Mouse (Mus musculus) kidney, postnatal 14 days (tissue): ENCODE data around the gene Minos1.

ENCODE experiments used
- DNase-seq: peaks from one replicate; pipeline ENCODE4 v3.0.0; 2022; ENCODE audit warnings: mixed read lengths

Minos1 gene

DNA sequence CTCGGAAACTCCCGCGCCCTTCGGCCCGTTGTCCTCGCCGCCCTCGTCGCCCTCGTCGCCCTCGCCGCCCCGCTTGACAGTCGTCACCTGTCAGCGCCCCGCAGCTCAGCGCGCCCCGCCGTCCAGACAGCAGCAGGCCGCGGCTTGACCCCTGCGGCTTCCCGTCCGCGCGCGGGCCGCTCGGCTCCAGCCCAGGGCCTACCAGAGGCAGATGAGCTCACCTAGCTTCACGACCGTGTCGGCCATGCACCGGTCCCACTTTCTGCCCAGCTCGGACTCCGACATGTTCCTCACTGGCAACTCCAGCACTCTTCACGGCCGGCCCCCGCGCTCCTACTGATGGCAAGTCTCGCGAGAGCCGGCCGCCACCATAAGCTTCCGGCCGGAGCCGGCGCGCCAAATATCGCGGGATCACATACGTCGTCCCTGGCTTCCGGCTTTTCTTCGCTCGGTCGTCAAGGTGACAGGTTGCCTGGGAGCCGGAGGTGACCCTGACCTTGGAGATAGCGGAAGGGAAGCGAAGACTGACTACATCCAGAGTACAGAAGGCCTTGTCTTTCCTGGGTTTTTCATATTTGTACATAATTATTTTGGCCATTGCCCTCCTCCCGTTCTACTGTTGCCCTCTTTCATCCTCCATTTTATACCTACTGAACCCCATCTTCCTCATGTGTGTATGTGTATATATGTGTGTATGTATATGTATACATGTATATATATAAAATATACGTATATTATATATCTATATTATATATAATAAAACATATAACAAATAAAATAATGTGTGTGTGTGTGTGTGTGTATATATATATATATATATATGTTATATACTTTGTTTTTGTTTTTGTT, at the start of gene Minos1:
Gene Minos1, minus strand, starts transcription at position 413 of the 849 bp plus-strand sequence.
- DNase-seq = peak; percentile 99

DNA sequence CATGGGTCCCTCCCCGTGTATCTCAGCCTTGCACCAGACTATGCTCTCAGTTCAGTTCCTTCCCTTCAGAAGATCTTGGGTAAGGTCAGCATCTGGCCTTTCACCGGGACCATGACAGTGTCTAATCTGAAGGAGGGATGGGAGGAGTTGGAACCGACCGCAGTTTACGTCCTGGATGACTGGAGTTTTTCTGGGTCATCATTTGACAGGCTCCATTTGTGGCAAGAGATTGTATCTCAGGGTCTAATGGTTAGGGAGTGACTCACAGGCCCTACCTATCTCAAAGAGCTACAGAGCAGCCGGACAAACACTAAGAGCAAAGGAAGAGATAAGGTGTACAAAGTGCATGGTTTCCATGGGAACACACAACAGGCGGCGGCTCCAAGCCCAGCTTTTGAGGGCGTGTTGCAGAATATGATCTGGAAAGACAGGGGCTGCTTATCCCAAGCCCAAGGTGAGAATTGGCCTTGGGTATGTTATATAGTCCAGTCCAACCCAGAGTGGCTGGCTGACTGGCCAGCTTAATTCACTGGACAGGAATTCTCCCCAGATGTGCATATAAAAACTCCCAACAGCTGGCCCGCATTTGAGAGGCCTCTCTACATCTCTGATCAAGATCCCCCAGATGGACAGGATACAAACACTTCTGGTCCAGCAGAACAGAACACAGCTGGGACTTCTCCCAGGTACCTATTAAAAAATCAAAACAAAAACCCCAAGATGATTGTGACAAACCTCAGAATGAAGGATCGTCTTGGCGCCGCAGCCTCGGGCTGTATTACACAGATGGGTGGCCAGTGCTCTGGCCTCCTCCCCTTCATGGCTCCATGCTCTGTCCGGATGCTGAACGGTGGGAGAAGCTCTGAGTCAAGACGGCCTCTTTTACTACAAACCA, 49.1 kb upstream of the Minos1 start:
- DNase-seq = no peak

DNA sequence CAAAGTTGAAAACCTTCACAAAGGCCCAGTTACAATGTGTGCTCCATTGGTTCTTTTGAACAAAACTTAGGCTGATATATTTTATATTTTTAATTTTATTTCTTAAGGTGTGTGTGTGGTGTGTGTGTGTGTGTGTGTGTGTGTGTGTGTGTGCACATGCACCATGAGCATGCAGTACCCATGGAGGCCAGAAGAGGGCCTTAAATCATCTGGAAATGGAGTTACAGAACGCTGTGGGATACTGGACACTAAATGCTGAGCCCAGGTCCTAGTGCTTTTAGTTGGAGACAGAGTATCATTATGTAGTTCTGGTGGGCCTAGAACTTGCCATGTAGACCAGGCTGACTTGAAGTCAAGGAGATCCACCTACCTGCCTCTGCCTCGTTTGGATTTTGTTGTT, 48.3 kb upstream of the Minos1 start:
- no peak for DNase-seq

DNA sequence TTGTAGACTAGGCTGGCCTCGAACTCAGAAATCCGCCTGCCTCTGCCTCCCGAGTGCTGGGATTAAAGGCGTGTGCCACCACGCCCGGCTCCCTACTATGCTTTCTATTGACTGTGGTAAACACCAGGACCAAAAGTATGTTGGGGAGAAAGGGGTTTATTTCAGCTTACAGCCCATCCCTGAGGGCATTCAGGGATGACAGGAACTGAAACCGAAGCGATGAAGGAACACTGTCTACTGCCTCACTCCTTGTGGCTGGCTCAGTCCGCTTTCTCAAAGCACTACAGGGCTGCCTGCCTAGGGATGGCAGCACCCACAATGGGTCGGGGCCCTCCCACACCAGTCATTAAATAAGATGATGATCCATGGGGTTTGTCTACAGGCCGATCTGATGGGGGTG, 47.5 kb upstream of the Minos1 start:
- DNase-seq = no peak

DNA sequence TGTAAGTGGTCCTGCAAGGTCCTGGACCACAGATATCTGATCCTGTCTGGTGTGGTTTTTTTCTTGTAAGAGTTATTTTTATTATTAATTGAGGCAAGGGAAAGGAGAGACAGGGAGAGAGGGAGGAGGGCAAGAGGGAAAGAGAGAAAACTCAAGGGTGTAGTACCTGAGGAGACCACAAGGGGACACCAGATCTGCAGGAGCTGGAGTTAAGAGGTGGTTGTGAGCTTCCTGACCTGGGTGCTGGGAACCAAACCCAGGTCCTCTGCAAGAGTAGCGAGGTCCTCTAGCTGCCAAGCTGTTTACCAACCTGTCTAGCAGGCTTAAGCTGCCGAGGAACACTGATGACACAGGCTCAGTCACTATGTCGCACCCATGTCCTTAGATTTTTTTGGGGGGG, 47.0 kb upstream of the Minos1 start:
- DNase-seq = no peak

DNA sequence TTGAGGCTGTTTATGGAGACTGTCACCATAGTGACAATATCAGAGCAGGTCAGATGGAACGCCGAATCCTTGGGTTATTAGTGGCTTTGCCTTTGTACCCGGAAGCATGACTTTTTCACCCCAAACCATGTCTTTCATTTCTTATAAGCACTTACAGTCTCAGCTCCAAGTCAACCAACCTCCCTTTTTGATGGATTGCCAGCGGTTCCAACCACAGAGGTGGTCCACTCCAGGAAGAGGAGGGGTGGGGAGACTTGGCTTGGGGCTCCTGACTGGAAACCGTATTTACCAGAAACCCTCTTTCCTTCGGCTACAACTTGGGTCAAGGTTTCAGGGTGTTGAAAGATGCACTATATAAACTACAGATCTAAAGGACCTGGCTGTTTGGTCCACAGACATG, 45.1 kb upstream of the Minos1 start:
- DNase-seq = peak; percentile 63

DNA sequence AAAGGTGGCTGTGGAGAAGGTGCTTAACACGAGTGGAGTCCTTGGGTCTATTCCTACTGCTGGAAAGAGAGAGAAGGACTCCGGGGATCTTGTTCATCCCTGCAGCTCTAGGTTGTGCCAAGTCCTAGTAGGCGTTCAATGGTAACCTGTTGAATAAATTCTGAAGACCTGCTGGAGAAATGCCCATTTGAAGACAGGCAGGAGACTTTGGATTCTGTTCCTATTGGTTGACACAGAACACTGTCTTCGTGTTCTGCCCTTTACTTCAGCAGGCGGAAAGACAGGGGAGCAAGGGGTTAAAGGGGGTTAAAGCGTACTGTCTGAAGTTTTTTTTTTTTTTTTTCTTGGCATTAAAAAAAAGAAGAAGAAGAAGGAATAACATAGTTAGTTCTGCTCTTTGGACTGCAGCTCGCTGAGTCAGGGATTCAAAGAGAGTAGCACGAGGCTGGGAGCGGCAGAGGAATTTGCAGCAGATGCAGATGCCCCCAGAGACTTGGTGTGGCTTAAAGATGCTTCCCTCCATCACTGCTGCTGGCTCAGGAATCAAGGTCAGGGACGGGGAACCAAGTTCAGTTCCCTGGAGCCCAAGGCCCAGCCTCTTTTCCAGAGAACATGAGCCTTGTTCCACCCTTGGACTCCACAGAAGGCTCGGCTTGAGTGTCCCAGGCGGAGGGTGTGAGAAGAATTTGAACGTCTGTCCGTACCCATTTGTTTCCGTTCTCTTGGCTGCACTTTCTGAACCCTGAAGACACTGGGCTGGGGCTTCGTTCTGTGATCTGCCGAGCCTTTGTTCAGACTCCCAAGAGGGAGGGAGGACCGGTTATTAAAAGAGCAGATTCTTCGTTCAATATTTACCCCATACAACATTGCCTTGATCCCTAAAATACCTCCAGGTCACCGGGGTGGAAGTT, 44.4 kb upstream of the Minos1 start:
- DNase-seq = peak; percentile 86

DNA sequence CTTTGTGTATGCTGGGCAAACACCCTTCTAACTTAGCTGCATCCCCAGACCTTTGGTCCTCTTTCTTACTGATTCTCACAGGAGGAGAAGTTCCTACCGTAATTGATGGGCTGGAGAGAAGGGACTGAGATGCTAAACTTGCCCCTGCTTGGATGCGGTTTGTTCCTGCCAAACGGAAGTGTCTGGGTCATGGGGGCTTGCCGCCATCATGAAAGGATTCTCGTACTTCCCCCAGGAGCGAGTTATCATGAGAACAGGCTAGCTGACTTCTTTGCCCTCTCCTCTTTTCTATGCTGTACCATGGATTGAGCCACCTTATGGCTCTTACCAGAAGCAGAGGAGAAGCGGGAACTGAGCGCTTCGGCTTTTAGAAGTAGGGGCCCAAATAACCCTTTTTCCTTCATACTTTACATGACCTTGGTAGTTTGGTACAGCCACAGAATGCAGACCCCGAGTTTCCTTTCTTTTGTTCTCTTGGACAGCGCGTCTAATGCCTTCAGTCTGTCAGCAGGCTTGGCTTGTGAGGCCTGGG, 38.9 kb upstream of the Minos1 start:
- no peak for DNase-seq

DNA sequence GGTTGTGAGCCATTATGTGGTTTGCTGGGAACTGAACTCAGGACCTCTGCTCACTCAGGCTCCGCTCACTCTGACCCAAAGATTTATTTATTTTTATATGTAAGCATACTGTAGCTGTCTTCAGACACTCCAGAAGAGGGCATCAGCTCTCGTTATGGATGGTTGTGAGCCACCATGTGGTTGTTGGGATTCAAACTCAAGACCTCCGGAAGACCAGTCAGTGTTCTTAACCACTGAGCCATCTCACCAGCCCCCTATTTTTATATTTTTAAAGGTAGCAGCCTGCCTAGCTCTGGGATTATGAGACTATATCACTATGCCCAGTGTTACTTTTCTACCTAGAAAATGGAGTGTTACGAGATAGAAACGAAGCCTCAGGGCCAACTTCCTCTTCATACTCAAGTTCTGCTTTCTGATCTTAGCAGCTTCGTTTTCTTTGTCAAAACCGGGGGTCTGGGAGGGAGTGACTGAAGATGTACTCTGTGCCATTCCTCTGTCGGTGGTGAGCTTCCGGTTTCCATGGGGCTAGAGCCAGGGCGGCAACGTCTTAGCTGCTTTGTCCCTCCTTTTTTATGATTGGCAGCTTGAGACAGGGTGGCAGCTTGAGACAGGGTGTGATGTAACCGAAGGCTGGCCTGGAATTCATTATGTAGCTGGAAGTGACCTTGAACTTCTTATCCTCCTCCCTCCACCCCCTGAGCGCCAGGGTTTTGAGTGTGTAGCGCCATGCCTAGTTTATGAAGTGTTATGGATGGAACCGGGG, 38.3 kb upstream of the Minos1 start:
- DNase-seq = no peak

DNA sequence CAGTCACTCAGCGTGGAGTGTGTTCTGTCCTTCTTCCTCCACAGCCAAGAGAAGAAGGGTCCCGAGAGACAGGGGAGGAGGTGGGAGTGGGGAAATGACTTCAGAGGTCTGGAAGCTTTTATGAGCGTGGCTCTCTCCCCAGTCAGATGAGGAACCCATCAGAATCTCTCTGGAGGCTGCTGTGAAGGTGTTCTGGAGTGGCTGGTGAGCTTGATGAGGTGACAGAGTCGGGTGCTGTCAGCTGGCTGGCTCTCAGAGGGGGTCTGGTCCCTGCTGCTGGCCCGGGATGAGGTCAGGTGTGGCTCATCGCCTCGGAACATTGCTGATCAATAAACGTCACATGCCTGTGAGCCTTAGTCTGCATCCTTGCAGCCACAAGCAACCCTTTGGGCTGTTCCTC, 36.2 kb upstream of the Minos1 start:
- no peak for DNase-seq

DNA sequence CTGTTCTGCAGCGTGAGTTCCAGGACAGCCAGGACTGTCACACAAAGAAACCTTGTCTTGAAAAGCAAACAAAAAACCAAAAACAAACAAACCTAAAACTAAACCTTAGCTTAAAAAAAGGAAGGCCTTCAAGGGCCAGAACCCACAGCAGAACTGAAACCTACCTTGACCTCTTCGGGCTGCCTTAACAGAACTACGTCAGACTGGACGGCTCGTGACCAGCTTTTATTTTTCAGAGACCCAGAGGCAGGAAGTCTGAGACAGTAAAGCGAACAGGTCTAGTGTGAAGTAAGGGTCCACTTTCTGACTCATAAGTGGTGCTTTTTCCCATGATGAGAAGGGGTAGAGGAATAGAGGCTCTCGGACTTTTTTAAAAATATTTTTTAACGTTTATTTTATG, 35.3 kb upstream of the Minos1 start:
- DNase-seq = no peak

DNA sequence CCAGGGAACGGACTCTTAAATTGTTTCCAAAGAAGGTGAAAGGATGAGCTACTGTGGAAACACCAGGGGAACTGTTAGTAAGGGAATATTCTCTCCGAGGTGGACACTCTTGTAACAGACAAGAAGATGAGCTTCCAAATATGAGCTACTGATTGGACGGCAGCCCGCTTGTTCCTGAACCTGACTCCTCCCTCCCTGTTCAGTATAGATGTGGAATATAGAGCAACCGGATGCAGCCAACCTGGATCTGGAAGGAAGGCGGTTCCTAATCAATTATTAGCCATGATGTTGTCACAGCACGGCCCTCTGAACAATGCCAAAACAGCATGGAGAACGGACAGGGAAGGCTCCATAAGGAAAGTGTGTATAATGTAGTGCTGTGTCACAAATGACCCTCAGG, 34.3 kb upstream of the Minos1 start:
- no peak for DNase-seq

DNA sequence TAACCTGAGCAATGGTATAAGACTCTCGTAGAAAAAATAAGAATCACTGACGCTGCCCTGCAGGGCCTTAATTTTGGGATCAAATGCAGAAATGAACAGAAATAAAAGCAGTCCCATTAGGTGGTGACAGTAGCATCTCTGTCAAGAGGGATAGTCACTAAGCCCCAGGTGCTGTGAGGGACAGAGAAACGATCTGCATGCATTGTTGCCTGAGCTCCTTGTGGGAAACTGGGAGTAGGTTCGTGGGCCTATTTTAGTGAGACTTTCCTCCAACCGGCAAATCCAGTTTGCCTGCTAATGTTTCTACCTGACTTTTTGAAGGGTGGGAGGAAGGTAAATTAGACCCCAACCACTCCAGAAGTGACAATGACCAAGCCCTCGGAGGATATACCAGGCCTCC, 33.2 kb upstream of the Minos1 start:
- DNase-seq = no peak

DNA sequence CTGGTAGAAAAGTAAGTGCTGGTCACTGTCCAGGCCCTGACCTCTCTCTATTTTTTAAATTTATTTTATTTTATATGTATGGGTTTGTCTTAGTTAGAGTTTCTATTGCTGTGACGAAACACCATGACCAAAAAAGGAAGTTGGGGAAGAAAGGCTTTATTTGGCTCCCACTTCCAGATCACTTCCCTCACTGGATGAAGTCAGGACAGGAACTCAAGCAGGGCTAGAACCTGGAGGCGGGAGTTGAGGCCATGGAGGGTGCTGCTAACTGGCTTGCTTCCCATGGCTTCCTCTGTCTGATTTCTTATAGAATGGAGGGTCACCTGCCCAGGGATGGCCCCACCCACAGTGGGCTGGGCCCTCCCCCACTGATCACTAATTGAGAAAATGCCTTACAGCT, 30.2 kb upstream of the Minos1 start:
- DNase-seq = no peak

DNA sequence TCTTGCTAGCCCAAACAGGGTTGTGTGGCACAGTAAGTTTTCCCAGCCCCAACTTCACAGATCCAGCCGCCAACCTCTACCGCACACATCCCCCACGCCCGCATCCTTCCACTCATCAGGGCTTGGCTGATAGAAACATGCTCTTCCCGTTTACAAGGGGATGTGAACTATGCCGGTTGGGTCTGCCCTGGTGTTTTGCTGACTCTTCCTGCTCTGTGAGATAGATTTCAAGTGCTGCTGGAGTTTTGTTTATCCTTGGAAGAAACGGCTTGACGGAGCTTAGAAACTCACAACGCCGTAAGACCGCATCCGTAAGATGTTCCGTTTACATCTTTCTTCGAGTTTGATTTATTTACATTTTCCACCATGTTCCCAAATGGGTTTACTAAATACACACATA, 27.4 kb upstream of the Minos1 start:
- DNase-seq = no peak

DNA sequence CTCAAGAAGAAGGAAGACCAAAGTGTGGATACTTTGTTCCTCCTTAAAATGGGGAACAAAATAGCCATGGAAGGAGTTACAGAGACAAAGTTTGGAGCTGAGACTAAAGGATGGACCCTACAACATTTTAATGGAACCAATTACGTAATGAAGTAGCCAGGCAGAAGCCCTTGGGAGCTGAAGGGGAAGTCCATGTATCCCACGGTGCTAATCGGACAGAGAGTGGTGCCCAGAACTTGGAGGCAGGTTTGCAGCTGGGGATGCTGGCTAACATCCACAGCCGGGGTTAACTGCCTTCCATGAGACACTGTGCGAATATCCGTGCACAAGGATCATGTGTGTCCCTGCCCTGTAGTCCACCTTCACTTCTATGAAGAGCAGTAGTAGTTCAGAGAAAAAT, 25.6 kb upstream of the Minos1 start:
- no peak for DNase-seq

DNA sequence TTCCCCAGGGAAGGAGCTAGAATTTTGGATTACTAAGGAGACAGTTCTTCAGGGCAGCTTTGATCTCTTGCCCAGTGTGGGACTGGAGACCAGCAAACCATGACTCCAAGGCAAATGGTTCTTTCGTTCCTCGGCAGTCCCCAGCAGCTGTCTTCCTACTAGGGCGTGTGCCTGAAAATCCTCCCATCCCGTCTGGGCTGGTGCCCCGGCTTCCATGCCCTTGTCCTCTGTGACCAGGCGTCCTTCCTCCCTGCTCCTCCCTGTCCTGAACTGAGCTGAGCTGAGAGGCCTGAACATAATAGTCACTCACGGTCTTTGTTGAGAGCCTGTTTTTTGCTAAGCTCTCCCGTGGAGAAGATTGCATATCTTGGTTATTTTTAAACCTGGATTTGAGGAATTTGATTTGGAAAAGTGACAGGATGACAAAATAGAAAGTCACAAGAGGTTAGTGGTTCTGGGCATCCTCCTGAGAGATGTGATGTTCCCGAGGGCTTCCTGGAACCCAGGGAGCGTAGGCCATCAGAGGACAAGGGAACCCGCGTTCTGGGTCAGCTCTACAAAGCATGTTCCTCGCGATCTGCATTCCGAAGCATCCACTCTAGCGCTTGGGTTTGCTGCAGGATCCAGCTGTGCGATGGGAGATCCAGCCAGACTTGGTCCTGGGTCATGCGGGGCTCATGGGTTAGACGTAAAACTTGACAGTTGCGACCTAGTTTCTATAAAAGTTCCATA, 23.8 kb upstream of the Minos1 start:
- peak; percentile 36 for DNase-seq

DNA sequence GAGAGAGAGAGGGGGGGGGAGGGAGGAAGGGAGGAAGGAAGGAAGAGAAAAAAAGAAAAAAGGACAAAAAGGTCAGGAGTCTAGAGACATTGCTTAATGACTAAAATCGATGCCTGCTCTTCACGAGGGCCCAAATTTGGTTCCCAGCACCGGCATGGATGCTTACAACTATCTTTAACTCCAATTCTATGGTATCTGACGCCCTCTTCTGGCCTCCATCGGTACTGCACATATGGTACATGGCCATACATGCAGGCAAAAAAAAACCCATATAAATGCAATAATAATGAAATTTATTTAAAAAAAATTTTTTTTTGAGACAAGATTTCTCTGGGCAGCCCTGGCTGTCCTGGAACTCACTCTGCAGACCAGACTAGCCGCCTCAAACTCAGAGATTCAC, 20.5 kb upstream of the Minos1 start:
- no peak for DNase-seq

DNA sequence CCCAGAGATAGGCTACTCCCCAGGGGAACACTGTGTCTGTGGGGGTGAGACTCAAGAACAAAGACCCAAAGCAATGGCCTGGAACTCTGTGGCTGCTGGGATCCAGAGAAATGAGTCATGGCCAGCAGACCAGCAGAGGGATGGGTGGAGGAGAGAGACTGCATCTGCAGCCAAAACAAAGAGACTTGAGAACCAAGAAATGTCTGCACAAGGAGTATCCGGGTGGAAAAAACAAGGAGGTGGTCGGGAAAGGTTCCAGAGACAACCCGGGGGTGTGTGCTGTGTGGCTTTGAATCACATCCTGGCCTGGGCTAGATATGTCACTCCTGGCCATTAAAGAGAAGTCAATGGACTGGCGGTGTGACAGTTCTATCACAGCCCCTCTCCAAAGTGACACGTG, 15.8 kb upstream of the Minos1 start:
- DNase-seq = no peak

DNA sequence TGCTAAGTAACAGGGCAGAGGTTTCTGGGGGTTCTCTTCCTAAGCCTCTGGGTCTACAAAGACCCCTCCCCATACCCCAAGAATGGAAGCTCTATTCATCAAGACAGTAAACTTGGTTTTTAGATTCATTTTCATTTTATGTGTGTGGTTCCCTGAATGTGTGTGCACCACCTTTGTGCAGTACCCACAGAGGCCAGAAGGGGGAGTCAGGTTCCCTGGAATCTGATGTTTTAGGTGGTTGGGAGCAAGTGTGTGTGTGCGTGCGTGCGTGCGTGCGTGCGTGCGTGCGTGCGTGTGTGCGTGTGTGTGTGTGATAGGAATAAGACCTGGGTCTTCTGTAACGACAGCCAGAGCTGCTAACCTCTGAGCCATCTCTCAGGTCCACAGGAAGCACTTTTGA, 14.2 kb upstream of the Minos1 start:
- DNase-seq = no peak

DNA sequence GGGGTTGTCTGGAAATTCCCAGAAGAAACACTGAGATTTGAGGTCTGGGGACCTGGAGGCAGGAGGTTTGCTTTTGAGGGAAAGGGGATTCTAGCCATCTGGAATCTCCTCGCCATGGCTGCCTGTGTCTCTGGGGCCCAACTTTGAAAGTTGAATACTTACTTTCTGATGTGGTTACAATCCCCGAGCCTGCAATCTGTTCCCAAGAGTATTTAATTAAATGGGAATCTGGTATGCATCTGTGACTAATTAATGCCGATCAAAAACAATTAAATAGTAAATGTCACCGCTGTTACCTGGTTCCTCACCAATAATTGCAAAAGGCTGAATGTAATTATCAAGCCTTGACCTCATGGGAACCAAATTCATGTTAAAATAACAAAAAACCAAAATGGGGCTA, 13.7 kb upstream of the Minos1 start:
- DNase-seq = no peak
